Mouse (Mus musculus) forebrain, embryonic 16.5 days (tissue): Measurements from ENCODE around the gene Ust. TPM values are rescaled to one million over a fixed set of nuclear protein-coding genes. Genes with fewer than 3 reads are reported as not detected.
A peak's percentile ranks its signal among the peaks of the same experiment; 100 is the strongest.

ENCODE experiments used
- ATAC-seq: fragments of 200-750 bp; cut with Nextera tagmentation; 2 replicates; pipeline ENCODE4 v1.8.0; 2017; ENCODE audit warnings: mild to moderate bottlenecking, moderate library complexity
- H3K27ac ChIP-seq: fragments of 300-500 bp; sonication (generic); 2 replicates; pipeline ENCODE4 v1.5.1; 2014; ENCODE audit warnings: low read length, control low read depth
- H3K27me3 ChIP-seq: fragments of 300-500 bp; sonication (generic); replicated peaks from 2 replicates; pipeline ENCODE4 v1.6.1; 2014; ENCODE audit warnings: low read length; ENCODE audit not compliant: control insufficient read depth, insufficient read depth
- H3K36me3 ChIP-seq: fragments of 300-500 bp; sonication (generic); 2 replicates; pipeline ENCODE4 v1.6.1; 2014; ENCODE audit not compliant: control insufficient read depth, insufficient read depth
- H3K4me1 ChIP-seq: fragments of 300-500 bp; sonication (generic); replicated peaks from 2 replicates; pipeline ENCODE4 v1.6.1; 2014; ENCODE audit warnings: low read length; ENCODE audit not compliant: control insufficient read depth, insufficient read depth
- H3K4me2 ChIP-seq: fragments of 300-500 bp; sonication (generic); 2 replicates; pipeline ENCODE4 v1.6.1; 2014; ENCODE audit warnings: mild to moderate bottlenecking, low read length, control low read depth
- H3K4me3 ChIP-seq: fragments of 300-500 bp; sonication (generic); replicated peaks from 2 replicates; pipeline ENCODE4 v1.5.1; 2014; ENCODE audit warnings: mild to moderate bottlenecking, low read length, control low read depth
- H3K9ac ChIP-seq: fragments of 300-500 bp; sonication (generic); replicated peaks from 2 replicates; pipeline ENCODE4 v1.6.1; 2014; ENCODE audit warnings: low read depth, low read length, control low read depth
- H3K9me3 ChIP-seq: fragments of 300-500 bp; sonication (generic); 2 replicates; pipeline ENCODE4 v1.6.1; 2016; ENCODE audit warnings: low read length; ENCODE audit not compliant: control insufficient read depth
- WGBS: fragments of 180-500 bp; shearing (Covaris S2); extraction: QIAGEN DNeasy Blood & Tissue Kit; methylation state at CpG from one replicate; pipeline ENCODE4 v1.1.7; 2014; 5-methylcytosine and 5-hydroxymethylcytosine counted together
- polyA plus RNA-seq: library from polyadenylated mRNA; unstranded; fragments of >200 nt; fragmentation: Nextera tagmentation; extraction: Ambion mirVana; gene quantifications from 2 replicates; pipeline ENCODE4 v1.2.1, GENCODE M21; 2015

Ust gene
- polyA plus RNA-seq, 1 experiment from 2014 or later: 6.3 TPM

DNA sequence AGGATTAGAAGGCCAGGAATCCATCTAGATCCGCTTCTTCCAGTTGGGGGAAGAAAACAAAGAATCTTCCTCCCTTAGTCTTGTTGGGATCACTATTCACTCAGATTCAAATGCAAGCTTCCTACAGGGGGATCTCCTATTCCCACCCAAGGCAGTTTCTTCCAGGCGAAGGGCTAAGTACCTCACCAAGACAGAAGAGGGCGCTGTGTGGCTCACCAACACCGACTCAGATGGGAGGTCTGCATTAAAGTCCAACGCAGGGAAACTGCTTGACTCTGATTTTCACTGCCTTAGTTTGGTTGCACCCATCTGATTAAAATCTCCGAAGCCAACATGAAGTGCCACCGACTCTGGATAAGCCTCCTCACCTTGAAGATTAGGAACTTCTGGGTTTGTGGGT lies 10.5 kb upstream of the Ust start:
- H3K9ac ChIP-seq: no peak overlapping the region
- H3K4me1 ChIP-seq: no peaks in the 10 kb centered on the region
- no peak overlapping the region for H3K27ac ChIP-seq
- no peak for ATAC-seq
- H3K36me3 ChIP-seq: no peaks in the 10 kb centered on the region
- no peaks in the 10 kb centered on the region for H3K27me3 ChIP-seq
- no peak overlapping the region for H3K4me2 ChIP-seq
- 34% methylated on average over 7 of the region's 7 CpGs for WGBS
- no peak overlapping the region for H3K4me3 ChIP-seq
- H3K9me3 ChIP-seq: no peaks in the 10 kb centered on the region

DNA sequence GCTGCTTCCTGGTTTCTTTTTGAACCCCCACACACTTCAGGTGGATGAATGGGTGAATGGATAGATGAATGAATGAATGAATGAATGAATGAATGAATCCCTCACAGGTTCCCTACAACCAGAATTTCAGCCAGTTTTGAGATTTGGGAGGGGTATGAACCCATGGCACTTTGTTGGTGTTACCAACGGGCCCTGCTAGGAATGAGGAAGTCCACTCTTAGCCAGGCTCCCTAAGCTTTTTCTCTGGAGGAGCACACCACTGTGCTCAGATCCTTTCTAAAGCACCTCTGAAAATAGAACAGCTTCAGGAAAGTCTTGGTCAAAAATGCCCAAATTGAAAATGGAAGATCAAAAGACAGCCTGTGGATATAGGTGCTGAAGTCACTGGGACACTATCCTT lies 6.7 kb upstream of the Ust start:
- ATAC-seq: no peak
- H3K4me3 ChIP-seq: no peak overlapping the region
- no peak overlapping the region for H3K27ac ChIP-seq
- H3K4me2 ChIP-seq: no peak overlapping the region
- no peak overlapping the region for H3K9ac ChIP-seq
- H3K4me1 ChIP-seq: no peaks in the 10 kb centered on the region
- H3K36me3 ChIP-seq: no peaks in the 10 kb centered on the region
- WGBS: 77% methylated on average over 1 of the region's 1 CpGs
- no peaks in the 10 kb centered on the region for H3K9me3 ChIP-seq
- no peaks in the 10 kb centered on the region for H3K27me3 ChIP-seq

DNA sequence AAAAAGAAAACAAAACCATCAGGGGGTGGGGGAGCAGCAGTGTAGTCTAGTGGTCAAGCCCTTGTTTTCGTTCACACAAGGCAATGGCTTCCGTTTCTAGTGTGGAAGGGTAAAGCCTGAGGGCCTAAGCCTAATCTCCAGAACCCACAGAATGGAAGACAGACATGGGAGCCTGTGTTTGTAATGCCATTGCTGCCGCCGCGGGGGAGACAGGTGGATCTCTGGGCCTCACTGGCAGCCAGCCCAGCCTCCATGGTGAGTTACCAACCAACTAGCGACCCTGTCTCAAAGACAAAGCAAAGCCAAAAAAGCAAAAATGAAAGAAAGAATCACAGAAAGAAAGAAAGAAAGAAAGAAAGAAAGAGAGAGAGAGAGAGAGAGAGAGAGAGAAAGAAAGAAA lies 2.9 kb upstream of the Ust start:
- Histone ChIP-seq H3K4me2 (no peak overlapping the region), H3K4me3 (no peak overlapping the region), H3K27ac (no peak overlapping the region), H3K36me3 (no peaks in the 10 kb centered on the region), H3K4me1 (peaks cover 16% of the 10 kb centered on the region), H3K9ac (no peak overlapping the region), H3K27me3 (peaks cover 8% of the 10 kb centered on the region), H3K9me3 (no peaks in the 10 kb centered on the region)
- ATAC-seq: no peak
- WGBS: 33% methylated on average over 6 of the region's 6 CpGs

DNA sequence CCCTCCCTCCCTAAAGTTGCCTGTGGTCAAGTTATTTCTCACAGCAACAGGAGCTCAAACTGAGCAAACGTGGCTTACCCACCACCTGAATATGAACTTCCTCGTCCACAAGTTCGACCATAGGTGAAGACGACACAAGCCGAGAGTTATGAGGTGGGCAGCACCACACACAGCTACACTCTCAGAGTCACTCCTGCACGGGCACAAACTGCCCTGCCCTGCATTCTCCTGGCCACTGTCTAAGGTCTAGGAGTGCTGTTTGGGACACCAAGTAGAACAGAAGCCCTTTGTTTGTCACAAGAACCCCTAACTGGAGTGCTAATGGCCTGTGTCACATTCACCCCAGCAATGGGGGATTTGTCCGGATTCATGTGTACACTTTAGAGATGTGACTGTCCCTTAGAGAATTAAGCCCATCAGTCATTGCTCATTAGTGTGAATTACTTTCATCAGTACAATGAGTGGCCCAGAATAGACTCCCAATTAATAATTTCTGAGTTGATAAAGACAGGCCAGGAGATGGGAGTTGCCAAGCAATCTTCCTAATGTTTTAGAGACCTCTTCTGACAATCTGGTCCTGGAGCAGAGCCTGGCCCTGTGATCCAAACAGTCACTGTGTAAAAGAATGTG lies 2.3 kb upstream of the Ust start:
- H3K4me1 ChIP-seq: peaks cover 16% of the 10 kb centered on the region
- H3K27me3 ChIP-seq: peaks cover 9% of the 10 kb centered on the region
- no peak overlapping the region for H3K27ac ChIP-seq
- no peaks in the 10 kb centered on the region for H3K9me3 ChIP-seq
- H3K9ac ChIP-seq: no peak overlapping the region
- H3K4me3 ChIP-seq: no peak overlapping the region
- no peak for ATAC-seq
- no peaks in the 10 kb centered on the region for H3K36me3 ChIP-seq
- 58% methylated on average over 7 of the region's 7 CpGs for WGBS
- no peak overlapping the region for H3K4me2 ChIP-seq

DNA sequence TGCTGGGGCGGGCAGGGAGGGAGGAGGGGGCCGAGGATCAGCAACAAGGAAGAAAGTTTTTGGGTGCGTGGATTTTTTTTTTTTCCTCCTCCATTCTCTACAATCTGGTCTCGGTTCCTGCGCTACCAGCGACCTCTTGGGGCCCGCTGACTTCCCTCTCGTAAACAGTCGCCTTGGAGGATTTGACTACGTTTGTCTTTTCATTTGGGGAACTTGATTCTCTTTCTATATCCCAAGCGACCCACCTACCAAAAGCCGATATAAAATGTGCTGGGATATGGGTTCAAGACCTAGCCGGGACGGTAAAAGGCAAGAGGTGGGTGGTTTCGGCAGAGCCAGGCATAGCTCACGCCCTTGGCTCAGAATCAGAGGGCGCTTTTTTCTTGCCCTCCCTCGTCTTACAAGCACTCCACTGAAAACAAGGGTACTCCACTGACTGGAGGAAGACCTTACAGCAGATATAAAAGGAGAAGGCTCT lies 428 bp upstream of the Ust start:
- Histone ChIP-seq H3K27ac (no peak overlapping the region), H3K4me2 (peak overlapping the region; percentile 94), H3K9me3 (no peaks in the 10 kb centered on the region), H3K4me1 (peaks cover 16% of the 10 kb centered on the region), H3K27me3 (peaks cover 9% of the 10 kb centered on the region), H3K36me3 (no peaks in the 10 kb centered on the region), H3K9ac (peak overlapping the region; percentile 80), H3K4me3 (peak overlapping the region; percentile 76)
- 1% methylated on average over 16 of the region's 18 CpGs for WGBS
- ATAC-seq: no peak

DNA sequence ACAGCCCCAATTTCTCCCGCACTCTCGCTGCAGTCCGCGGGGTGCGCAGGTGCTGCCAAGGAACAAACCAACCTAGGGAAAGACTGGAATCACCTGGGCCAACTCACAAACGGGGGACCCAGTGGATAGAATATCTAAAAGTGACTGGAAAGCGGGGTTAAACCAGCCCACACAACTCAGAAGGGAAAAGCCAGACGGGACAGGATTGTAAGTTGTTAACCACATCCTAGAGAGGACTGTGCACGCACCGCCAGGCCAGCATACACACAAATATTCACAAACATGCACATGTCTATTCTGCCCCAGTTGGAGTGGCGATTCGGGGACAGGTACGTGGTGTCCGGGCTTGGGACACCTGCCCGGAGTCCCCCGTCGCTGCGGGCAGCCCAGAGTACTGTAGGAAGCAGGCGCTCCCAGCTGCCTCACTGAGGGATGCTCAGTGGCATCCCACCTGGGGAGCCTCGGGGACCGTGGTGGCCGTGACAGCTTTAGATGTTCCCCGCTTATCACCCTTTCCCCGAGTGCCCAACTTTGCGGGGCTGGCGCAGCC lies 959 bp downstream of the Ust start:
- Histone ChIP-seq H3K4me3 (peak overlapping the region; percentile 76), H3K9ac (peak overlapping the region; percentile 80), H3K27ac (no peak overlapping the region), H3K4me1 (peaks cover 16% of the 10 kb centered on the region), H3K4me2 (peak overlapping the region; percentile 94), H3K9me3 (no peaks in the 10 kb centered on the region), H3K27me3 (peaks cover 9% of the 10 kb centered on the region), H3K36me3 (no peaks in the 10 kb centered on the region)
- under 1% methylated on average over 26 of the region's 26 CpGs for WGBS
- ATAC-seq: peak; percentile 41

DNA sequence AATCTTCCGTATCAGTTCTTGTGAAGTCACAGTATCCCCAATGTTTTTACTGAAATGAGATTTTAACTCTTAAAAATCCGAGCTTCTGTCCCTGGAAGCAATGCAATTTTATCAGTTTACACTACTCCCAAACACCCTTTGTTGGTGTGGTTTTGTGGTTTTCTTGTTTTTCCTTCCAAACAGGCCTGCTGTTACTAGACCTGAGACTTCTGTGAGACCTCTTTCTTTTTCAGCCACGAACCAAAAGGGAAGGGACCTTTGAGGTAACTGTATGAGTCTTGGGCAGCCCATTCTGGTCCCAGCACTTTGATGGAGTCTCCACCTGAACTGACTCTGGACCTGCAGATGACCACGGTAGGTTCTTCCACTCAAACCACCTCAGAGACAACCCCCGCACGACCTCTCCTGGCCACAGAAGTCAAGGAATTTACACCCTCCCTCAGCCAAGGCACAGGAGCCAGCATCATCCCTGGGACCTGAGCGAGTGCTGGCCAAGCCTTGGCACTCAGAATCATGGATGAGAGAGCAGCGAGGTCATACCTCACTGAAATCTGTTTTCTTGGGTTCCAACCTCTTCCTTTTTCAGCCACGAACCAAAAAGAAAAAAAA lies 1.6 kb downstream of the Ust start:
- no peak for ATAC-seq
- no peaks in the 10 kb centered on the region for H3K36me3 ChIP-seq
- no peak overlapping the region for H3K9ac ChIP-seq
- H3K27me3 ChIP-seq: peaks cover 9% of the 10 kb centered on the region
- peak overlapping the region; percentile 76 for H3K4me3 ChIP-seq
- no peaks in the 10 kb centered on the region for H3K9me3 ChIP-seq
- H3K4me2 ChIP-seq: peak overlapping the region; percentile 94
- peaks cover 16% of the 10 kb centered on the region for H3K4me1 ChIP-seq
- no peak overlapping the region for H3K27ac ChIP-seq
- WGBS: 22% methylated on average over 9 of the region's 9 CpGs

DNA sequence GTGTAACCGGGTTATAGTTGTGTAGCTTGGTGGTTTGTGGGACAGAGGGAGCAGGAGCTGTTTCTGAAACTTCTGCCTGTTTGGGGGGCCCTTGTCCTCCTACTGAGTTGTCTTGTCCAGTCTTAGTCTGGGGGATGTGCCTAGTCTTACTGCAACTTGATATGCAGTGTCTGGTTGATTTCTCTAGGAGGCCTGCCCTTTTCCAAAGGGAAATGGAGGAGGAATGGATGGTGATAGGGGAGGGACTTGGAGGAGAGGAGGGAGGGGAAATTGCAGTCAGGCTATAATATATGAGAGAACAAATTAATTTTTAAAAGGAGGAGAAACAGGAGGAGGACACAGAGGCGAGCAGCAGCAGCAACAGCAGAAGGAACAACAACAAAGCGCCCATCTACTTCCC lies 4.9 kb downstream of the Ust start:
- H3K4me1 ChIP-seq: peaks cover 14% of the 10 kb centered on the region
- no peaks in the 10 kb centered on the region for H3K36me3 ChIP-seq
- ATAC-seq: no peak
- H3K4me3 ChIP-seq: no peak overlapping the region
- peaks cover 9% of the 10 kb centered on the region for H3K27me3 ChIP-seq
- no peak overlapping the region for H3K4me2 ChIP-seq
- H3K27ac ChIP-seq: no peak overlapping the region
- H3K9me3 ChIP-seq: no peaks in the 10 kb centered on the region
- no peak overlapping the region for H3K9ac ChIP-seq
- WGBS: 93% methylated on average over 3 of the region's 3 CpGs

DNA sequence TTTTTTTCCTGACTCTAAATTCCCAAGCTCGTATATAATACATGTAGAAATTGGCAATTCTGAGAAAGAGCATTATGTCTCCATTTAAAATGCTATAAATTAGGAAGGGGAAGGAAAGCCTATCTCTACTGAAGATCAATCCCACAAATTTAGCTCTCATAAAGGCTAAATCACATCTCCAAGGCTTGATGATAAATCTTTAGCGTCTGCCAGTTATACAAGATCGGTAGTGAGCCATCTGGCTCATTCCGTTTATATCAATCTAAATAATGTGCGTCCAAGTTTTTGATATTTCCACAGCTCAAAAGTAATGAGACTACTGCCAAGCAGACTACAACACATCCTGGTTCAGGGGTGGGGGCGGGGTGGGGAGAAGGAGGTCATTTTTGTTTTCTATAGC lies 6.4 kb downstream of the Ust start:
- H3K4me2 ChIP-seq: no peak overlapping the region
- peaks cover 5% of the 10 kb centered on the region for H3K4me1 ChIP-seq
- peaks cover 3% of the 10 kb centered on the region for H3K27me3 ChIP-seq
- H3K9me3 ChIP-seq: no peaks in the 10 kb centered on the region
- WGBS: 72% methylated on average over 6 of the region's 6 CpGs
- H3K36me3 ChIP-seq: no peaks in the 10 kb centered on the region
- ATAC-seq: peak; percentile 74
- no peak overlapping the region for H3K27ac ChIP-seq
- H3K9ac ChIP-seq: no peak overlapping the region
- H3K4me3 ChIP-seq: no peak overlapping the region
